Mouse (Mus musculus) liver, postnatal 0 days (tissue): ENCODE measurements at regions not wholly inside any gene's neighbourhood (a gene's known extent, or its start where the extent isn't known, plus 50 kb on each side); places are given as distances from the start of the nearest gene placed in this dataset.

Source experiments
- CTCF ChIP-seq: sonication (generic); IDR thresholded peaks from 2 replicates; pipeline ENCODE4 v1.5.1; 2016; ENCODE audit warnings: antibody characterized with exemption, low read depth
- EP300 ChIP-seq: IDR thresholded peaks from 2 replicates; pipeline ENCODE4 v1.6.1; 2016; ENCODE audit warnings: antibody characterized with exemption, low read depth, mild to moderate bottlenecking

DNA sequence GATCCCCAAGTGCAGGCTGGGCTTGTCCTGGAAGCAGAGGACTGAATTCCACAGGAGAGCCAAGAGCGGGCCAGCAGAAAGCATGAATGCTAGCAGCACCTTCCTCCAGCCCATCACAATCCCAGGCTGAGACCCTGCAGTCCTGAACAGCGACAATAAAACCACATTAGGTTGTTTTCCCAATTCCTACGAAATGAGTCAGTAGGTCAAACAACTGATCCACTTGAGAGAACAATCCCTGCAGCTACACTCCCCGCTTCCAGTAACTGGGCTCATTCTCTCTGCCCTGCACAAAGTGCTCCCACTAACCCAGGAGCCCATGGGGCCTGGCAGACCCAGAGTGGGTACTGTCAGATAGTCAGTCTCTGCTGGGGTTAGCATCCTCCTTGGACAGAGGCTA lies 128.6 kb upstream of the Klf14 start:
- TF ChIP-seq CTCF (no peak), EP300 (no peak)
